28 mouse cellular contexts compared by ENCODE assay signal in the genomic region with DNA sequence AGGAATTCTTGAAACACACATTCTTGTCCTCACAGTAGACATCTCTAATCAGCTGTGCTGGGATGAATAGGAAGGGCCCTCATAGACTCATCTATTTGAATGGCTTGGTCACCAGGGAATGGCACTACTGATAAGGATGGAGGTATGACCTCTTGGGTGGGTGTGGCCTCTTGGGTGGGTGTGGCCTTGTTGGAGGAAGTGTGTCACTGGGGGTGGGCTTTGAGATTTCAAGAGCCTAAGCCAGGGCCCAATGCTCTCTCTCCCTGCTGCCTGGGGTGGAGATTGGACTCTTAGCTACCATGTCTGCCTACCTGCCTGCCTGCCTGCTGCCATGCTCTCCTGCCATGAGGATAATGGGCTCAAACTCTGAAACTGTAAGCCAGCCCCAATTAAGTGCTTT. TPM values are rescaled to one million over a fixed set of nuclear protein-coding genes. Genes with fewer than 3 reads are reported as not detected.
"Had no signal": no experiment of that assay in that cellular context is flagged by ENCODE, and none has a peak within 500 bp of the region (broad histone marks: within the 10 kb centered on the region; RNA-seq: fewer than 3 reads in every experiment).

No protein-coding gene starts in this region.

- DNase-seq: gastrocnemius, postnatal 10 days; gastrocnemius, postnatal 36 days; heart, adult 11 months; heart, adult 2 months; heart, postnatal 14 days; heart, postnatal 36 days; kidney, adult 11 months; kidney, adult 2 months; kidney, adult 9 months; kidney, postnatal 14 days; kidney, postnatal 36 days; layer of hippocampus, adult 9-11 months; layer of hippocampus, postnatal 36 days; left cerebral cortex, postnatal 4 days; liver, embryonic 13.5 days; liver, postnatal 0 days had no signal

- H3K9me3 ChIP-seq: heart, embryonic 13.5 days; heart, embryonic 15.5 days; hindbrain, embryonic 13.5 days; hindbrain, embryonic 15.5 days; kidney, embryonic 15.5 days; limb, embryonic 13.5 days; limb, embryonic 15.5 days; liver, embryonic 13.5 days; liver, embryonic 15.5 days had no signal

- H3K9ac ChIP-seq: heart, embryonic 13.5 days; heart, embryonic 15.5 days; hindbrain, embryonic 13.5 days; hindbrain, embryonic 15.5 days; kidney, embryonic 15.5 days; limb, embryonic 13.5 days; limb, embryonic 15.5 days; liver, embryonic 13.5 days; liver, embryonic 15.5 days; liver, postnatal 0 days had no signal

- H3K27ac ChIP-seq: heart, adult 2 months; heart, embryonic 13.5 days; heart, embryonic 15.5 days; hindbrain, embryonic 13.5 days; hindbrain, embryonic 15.5 days; hindbrain, postnatal 0 days; kidney, postnatal 0 days; layer of hippocampus, adult 2 months; limb, embryonic 13.5 days; limb, embryonic 15.5 days; liver, embryonic 13.5 days; liver, embryonic 15.5 days had no signal

- H3K4me3 ChIP-seq: heart, adult 2 months; heart, embryonic 13.5 days; heart, embryonic 15.5 days; hindbrain, embryonic 13.5 days; hindbrain, embryonic 15.5 days; kidney, embryonic 15.5 days; layer of hippocampus, adult 2 months; limb, embryonic 13.5 days; limb, embryonic 15.5 days; liver, embryonic 13.5 days; liver, embryonic 15.5 days had no signal

- H3K27me3 ChIP-seq: heart, embryonic 13.5 days; heart, embryonic 15.5 days; hindbrain, embryonic 15.5 days; kidney, embryonic 15.5 days; limb, embryonic 13.5 days; limb, embryonic 15.5 days; liver, embryonic 13.5 days; liver, embryonic 15.5 days had no signal

- H3K36me3 ChIP-seq: heart, embryonic 13.5 days; heart, embryonic 15.5 days; hindbrain, embryonic 13.5 days; hindbrain, embryonic 15.5 days; kidney, embryonic 15.5 days; limb, embryonic 13.5 days; limb, embryonic 15.5 days; liver, embryonic 13.5 days; liver, embryonic 15.5 days had no signal

RNA-seq across cellular contexts. Expression of a gene that starts 53.2 kb away (rescaled TPM):
- total RNA-seq: hematopoietic stem cell, adult 5-6 weeks had no signal
